Mouse (Mus musculus): ENCODE data around the gene Clcn1.

Clcn1 gene

DNA sequence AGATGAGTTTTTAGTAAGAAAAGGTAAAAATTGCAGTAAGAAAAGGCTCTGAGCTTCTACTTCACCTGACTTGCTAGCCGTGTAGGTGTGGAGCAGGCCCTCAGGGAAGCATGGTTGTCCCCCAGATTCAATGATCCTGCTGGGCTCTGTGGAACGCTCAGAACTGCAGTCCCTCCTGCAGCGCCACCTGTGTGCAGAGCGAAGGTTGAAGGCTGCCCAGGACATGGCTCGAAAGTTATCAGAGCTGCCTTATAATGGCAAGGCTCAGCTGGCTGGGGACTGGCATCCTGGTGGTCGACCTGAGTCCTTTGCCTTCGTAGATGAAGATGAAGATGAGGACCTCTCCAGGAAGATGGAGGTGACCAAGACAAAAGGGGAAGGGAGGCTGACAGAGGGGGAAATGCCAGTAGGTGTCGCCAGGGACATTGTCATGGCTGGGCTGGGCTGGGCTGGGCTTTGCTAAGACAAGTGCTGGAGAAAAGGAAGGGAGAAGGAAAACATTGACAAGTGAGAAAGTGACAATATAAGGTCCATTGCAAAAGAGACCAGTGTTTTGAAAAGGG is 23.4 kb downstream of the Clcn1 start:
- peak; percentile 13 for DNase-seq (ENCODE audit: low spot score)

DNA sequence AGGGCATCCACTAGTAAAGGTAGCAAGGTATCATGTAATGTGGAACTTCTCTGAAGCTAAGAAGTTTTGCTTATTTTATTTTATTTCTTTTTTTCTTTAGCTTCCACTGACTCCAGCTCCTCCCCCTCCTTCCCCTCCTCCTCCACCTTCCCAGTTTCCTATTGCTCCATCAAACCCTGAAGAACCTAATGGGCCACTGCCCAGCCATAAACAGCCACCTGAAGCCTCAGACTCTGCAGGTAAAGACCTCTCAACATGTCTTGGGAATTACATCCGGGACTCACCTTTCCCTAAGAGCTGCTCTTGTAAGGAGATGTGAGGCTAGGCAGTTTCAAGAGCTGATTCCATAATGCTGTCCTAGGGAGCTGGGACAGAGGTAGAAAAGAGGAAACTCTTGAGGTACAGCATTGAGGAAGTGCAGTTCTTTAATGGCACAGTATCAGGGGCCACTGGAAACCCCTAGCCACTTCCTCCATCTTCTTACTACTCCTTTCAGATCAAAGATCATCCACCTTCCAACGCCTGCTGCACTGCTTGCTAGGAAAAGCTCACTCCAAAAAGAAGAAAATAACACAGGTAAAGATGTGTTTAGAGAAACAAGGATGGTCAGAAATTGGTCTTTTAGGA is 24.1 kb downstream of the Clcn1 start:
- DNase-seq (ENCODE audit: low spot score): no peak

DNA sequence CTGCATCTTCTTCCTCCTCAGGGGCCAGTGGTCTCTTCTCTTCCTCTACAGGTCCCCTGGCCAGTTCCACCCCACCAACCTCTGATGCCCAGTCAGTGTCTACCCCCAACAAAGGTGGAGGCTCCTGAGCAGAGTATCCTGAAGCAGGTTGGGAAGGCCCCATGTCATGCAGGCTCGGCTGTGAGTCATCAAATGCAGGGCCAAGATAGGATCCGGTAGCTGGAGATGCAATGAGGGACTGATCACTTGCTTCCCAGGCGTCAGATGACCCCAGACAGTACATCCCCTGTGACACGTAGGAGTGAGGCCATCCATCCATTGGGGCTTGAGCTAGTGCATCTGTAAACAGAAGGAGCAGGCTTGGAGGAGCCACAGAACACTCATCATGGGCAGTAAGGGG is 31.8 kb downstream of the Clcn1 start:
- DNase-seq (ENCODE audit: low spot score): no peak

DNA sequence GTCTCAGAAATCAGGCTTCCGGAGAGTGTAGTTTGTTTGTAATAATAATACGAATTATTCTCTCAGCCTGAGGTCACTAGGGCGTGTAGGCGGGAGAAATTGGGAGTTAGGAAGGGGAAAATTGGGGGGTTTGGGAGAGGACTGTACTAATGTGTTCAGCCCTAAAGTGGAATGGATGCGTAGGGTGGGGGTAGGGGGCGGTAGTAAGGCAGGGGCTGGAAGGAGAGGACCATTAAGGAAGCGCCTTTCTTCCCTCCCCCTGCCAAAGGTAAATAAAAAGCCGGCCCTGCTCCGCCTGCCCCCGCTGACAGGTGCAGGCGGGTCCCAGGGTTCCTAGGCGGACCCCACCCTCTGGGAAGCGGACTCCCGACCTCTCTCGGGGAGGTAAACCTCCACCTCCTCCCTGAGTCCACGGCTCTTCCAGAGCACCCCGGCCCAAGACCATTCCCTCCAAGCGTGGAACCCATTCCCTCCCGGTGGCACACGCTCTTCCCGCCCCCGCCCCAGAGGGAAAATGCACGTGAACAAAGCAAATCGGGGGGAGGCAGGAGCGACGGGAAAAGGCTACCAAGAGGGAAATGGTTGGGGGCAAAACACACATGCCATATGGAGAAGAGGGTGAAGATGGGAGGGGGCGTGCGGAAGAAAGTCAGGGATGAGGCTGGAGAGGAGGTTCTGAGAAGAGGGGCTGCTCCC is 37.0 kb downstream of the Clcn1 start:
- DNase-seq (ENCODE audit: low spot score): no peak

DNA sequence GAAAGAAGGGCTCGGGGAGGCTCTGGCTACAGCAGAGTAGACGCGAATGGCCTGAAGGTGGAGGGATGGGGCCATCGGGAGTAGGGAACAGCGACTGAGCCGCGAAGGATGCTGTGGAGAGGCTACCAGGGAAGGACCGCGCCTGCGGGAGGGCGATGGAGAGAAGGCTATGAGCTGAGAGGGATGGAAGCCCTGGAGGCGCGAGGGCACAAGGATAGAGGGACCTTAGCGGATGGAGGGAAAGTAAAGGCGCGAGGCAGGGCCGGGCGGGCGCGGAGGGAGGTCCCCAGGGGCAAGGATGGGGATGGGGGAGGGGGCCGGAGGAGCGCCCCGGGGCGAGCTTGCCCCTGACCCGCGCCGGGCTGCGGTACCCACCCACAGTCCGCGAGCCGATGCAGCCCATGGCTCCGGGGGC is 37.6 kb downstream of the Clcn1 start:
- peak; percentile 64 for DNase-seq (ENCODE audit: low spot score)

DNA sequence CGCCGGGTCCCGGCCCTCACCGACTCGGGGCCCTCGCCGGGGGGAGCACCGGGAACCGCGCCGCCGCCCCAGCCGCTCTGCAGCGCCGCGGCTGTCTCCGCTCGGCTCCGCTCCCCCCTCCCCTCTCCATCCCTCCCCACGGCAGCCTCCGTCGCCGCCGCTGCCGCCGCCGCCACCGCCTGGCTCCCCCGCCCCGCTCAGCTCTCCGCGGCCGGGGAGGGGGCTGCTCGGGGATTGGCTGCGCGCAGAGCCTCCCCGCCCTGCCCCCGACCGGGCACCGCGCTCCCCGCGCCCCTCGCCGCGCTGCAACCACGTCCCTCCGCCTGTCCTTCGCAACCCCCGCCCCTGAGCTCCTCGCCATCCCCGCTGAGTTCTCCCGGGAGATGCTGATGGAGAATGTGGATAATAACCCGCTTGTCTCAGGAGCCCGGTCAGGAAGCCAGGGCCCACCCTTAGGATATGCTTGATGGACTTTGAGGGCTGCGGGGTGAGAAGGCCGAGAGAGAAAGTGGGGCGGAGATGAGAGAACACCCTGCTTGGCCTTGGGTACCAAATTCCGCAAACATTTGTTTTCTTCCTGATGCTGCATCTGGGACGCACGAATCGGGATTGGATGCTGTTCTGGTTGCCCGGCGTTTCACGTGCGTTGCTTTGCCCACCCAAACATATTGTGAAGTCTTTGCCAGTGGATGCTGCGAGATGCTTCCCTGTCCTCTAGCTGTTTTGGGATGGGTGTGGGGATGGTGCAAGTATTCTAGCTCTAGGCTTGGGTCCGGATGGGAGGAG is 38.2 kb downstream of the Clcn1 start, which contains the start of gene Fam131b:
Gene Fam131b (minus strand): TSS at position 162 of the 786 bp plus-strand sequence.
- DNase-seq (ENCODE audit: low spot score): peak; percentile 65

DNA sequence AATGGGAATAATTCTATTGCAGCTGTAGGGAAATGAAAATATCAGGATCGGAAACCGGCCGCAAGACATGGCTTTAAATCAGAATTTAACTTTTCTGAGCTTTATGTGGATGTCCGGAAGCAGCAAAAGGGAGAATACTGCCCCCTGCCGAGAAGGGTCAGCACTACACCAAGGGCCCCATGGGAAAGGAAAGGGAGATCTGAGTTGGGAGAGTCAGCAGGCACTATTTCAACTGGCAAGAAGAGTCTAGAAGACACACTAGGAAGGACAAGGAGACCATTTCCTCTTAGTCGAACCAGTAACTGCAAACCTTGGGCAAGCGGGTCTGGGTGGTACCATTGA is 38.8 kb downstream of the Clcn1 start:
- DNase-seq (ENCODE audit: low spot score): peak; percentile 79

DNA sequence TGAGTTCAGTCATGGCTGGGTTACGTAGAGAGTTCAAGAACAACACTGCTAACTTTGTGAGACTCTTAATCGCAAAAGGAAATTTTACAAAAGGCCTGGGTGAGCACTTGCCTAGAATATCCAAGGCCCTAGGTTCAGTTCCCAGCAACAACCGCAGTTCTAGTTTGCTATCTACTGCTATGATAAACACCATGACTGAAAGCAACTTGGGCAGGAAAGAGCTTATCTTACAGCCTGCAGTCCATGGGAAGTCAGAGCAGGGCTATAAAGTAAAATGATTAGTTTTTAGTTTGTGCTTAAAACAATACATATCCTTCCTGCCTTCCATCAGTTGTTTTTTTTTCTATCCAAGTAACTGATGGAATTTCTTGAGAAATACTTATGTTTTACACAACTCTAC is 40.0 kb downstream of the Clcn1 start:
- no peak for DNase-seq (ENCODE audit: low spot score)

DNA sequence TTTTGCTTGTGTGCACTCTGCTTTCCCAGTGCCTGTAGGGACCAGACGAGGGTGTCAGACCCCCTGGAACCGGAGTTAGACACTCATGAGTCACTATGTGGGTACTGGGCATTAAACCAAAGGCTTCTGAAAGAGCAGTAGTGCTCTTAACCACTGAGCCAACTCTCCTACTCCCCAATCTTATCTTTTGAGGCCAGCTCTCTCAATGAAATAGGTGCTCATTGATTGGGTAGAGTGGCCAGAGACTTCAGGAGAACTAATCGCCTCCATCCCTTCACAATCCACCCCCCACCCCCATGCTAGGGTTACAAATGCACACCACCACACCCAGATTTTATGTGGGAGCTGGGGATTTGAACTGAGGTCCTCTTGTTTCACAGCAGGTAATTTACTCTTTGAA is 42.3 kb downstream of the Clcn1 start:
- DNase-seq (ENCODE audit: low spot score): no peak

DNA sequence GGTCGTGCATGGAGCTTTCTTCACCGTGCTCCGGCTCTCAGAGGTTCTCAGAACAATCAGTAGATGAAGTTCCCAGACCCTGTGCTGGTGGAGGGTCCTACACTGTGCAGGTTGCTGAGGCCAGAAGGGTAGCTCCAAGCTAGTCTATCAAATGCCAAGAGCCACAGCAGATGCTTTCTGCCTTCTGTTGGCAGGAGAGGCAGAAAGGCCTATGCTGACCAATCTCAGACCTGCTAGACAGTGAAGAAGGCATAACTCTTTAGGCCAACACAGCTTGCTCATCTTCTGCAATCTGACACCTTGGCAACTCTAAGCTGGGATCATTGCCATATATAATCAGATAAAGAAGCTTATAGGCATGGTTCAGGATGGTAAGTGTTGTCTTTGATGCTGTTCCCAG is 43.7 kb downstream of the Clcn1 start:
- no peak for DNase-seq (ENCODE audit: low spot score)

DNA sequence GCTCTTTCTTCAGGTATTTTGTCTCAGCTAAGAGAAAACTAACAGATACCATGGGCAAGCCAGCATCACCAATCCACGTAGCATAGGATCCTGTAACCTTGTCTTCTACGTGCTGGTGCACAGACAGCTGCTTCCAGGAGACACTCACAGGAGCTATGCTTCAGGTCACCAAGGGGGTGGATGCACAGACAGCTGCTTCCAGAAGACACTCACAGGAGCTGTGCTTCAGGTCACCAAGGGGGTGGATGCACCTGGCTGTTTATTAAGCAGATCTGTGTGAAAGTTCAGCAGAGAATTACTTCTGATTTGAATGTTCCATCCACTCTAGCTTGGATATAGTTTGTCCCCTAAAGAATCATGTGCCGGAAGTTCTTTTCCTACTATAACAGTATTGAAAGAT is 44.5 kb downstream of the Clcn1 start:
- DNase-seq (ENCODE audit: low spot score): no peak

DNA sequence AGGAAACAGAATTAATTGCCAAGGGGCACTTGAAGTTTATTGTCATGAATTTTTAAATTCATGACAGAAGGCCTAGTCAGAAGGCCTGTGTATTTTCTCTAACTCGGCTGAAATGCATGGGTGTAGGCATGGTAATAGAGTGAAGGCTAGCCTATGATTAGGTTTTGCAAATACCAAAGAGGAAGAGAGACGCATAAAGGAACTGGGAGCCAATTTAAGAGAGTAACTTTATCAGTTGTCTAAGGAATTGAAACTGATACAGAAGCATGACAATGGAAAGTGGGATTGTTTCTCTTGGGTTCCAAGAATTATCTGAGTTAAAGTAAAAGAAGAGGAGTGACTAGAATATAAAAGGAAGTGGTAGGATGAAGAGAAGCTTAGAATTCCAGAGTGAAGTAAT is 52.7 kb downstream of the Clcn1 start:
- no peak for DNase-seq (ENCODE audit: low spot score)

DNA sequence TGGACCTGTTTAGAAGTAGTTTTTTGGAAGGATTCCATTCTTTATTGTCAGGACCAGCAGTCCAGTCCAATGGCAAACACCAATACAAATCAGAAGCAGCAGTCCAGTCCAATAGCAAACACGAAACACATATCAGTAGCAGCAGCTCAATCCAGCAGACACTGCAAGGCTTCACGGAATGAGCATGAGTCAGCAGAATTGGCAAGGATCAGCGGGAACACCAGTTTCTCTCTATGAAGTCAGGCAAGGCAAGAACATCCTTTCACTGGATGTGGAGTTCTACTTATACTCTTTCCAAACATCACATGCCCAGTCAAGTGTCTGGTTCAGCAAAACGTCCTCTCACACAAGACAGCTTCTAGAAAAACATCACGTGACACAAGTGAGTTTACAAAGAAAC is 53.5 kb downstream of the Clcn1 start:
- DNase-seq (ENCODE audit: low spot score): no peak

DNA sequence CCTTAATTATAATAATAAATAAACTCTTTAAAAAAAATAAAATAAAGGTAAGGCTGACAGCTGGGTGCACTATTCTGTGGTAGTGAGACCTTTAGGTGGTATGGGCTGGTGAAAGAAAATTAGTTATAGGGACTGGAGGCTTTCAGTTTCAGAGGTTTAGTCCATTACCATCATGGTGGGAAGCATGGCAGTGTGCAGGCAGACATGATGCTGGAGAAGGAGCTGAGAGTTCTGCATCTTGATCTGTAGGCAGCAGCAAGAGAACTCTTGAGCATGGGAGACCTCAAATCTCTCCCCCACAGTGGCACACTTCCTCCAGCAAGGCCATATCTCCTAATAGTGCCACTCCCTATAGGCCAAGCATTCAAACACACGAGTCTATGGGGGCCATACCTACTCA is 55.7 kb downstream of the Clcn1 start:
- DNase-seq (ENCODE audit: low spot score): no peak

DNA sequence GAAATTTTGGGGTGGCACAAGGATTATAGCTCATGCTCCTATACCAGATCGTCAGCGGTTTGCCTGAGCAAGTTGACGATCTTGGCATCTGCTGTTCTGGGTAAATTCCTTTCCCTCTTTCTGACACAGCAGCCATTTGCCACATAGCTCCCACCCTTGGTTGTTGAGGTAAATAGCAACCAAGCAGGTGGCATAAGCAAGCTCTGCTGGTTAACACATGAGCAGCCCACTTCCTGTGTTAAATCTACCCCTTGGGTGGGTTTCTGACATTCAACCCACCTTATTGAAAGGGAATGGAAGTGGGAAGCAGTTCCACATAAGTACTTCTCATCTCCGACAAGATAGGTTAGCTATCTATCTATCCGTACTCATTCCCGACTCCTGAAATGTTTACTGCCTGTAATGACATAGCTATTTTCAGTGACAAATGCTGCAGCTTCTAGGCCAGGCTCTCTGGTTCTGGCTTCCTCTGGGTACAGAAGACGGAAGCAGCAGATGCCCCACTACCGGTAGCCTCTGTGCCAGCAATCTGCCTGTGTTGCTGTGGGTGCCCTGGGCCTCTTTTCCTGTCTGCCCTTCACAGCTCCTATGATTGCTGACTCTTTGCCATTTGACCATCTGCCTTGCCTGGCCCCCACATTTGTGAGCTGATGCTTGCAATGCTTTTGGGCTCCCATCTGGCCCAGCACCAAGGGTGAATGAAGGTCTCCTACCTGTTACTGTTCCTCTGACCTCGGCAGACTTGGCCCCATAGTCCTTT is 57.1 kb downstream of the Clcn1 start:
- no peak for DNase-seq (ENCODE audit: low spot score)

DNA sequence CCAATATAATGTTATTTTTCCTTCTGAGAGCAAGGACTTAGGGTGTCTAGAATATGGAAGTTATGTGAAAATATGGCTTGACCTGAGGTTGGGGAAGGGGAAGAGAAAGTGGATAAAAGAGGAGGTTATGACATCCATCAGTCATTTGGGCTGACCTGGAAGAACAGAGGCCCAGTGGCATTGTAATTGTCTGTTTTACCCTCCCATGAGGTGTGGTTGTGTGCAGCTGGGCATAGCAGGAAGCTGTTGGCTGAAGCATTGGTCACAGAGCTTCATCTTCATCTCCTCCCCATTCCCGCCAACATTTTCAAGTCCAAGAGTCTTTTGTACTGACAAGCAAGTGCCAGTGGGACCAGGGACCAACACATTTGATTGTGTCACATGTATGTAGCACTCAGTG is 57.8 kb downstream of the Clcn1 start:
- no peak for DNase-seq (ENCODE audit: low spot score)

DNA sequence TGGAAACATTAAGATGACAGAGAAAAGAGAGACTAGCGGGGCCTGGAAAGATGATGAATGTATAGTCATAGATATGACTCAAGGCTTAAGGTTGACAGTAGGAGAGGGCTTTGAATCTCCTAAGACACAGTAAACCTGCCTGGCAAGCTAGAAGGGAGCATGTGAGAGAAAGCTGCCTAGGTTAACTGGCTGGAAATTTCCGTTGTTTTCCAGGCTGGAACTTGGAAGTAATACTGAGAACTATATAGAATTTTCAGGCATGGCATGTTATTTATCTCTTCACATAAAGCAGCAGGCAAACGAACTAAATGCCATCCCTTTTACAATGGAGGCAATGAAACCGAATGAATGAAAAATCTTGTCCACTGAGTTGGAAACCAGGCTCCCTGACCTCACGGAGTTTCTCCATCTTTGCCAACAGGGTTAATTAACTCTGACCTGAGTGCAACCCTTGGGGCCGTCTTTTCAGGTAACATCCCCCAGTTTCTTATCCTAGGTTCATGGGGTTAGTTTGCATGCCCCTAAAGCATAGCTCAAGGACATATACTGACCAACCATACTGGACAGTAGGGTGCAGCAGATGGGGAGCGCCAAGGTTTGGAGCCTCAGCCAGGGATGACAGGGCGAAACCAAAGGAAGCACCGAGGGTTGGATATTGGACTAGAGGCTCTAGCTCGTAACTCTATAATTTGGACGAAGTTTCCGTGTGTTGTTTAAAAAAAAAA is 62.0 kb downstream of the Clcn1 start:
- DNase-seq (ENCODE audit: low spot score): no peak

DNA sequence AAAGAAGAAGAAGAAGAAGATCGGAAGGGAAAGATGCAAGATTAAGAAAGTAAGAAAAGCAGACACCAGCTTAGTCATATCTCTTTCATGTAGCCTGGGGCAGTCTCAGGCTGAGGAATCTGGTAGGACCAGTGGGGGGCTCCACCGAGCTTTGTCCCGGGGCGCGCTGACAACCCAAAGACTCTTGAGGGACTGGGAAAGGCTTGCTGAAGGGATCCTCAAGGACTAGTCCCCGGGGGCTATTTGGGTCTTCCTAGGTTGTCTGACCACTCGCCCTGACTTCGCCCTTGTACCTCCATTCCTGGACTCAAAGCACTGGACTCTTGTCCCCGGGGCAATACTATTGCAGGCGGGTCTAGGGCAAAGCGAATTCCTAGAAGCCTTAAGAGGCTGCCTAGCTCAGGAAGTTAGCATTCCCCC is 62.5 kb downstream of the Clcn1 start:
- DNase-seq (ENCODE audit: low spot score): peak; percentile 80

DNA sequence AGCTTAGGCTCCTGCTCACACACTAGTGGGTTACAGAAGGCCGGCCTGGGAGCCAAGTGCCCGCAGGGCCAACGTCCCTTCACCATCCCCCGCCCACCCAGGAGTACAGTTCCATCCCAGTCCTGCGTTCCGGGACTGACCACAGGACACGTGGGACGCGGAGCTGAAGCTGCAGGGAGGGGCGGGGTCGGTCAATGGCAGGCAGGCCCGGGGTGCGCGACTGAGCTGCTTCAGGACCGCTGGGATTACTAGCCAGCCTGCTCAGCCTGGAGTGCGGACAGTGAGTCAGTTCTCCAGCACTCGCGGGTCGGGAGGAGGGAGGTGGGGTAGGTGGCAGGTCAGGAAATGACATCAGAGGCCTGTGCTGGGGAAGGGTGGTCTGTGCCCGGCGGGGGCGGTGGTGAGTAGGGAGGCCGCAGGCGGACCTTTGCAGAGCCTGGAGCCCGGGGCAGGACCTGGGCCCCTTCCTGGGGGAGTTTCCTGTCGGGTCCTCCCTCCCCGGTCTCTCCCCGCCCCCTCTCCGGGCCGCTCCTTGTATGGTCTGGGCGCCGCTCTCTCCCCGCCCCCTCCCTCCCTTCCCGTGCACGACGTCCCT is 63.0 kb downstream of the Clcn1 start, which contains the start of gene Zyx:
Gene Zyx (plus strand): TSS at position 205 of the 595 bp plus-strand sequence.
- peak; percentile 94 for DNase-seq (ENCODE audit: low spot score)

DNA sequence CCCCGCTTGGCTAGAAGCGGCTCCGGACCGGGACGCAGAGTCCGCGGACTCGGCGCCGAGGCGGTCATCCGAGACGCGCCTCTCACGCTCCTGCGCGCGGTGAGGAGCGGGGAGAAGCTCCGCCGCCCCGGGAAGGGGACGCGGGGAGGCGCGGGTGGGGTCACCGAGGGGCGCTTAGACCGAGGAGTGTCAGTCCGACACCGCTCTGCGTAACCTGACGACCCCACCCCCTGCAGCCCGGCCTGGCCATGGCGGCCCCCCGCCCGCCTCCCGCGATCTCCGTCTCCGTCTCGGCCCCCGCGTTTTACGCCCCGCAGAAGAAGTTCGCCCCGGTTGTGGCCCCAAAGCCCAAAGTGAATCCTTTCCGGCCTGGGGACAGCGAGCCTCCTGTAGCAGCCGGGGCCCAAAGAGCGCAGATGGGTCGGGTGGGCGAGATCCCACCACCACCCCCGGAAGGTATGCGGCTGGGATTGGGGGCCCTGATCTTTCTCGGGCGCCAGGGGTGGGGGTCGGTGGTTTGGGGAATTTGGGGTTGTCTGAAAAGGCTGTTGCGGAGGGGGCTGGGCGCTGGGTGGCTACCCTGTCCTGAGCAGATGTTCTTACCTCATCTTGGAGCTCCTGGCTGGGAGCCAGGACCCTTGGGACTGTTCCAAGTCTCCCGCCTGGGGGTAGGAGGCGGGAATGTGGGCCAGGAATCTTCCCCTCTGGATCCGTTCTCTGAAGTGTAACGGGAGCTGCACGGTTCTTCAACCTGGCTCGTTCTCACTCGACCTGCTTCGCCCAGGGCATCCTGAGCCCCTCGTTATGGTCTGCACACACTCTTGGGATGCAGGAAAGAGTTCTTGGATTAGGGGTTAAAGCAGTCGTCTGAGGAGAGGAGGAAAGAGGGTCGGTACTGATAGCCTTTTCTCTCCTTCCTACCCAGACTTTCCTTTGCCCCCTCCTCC is 63.8 kb downstream of the Clcn1 start:
- peak; percentile 47 for DNase-seq (ENCODE audit: low spot score)

Measured in embryo, embryonic 10 days (tissue).